ENCODE assay signal across 8 mouse cellular contexts in the genomic region with DNA sequence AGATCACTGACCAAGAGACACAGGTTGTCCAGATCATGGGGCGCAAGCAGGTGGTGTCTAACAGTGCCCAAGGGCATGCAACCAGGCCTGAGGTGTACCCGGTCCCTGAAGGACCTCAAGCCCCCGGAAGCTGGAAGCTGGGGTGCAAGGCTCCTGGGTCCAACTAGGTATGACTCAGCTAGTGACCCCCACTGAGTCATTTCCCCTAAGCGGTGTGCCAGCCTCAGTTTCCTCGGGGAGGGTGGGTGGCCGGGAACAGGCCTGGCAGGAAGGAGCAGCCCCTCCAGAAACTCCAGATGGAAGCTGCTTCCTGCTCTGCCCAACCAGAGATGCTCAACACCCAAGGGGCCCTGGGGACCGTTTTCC. TPM values are rescaled to one million over a fixed set of nuclear protein-coding genes. Genes with fewer than 3 reads are reported as not detected.
DNase-seq lines count a peak whose midpoint lies in the region; ATAC-seq and TF ChIP-seq lines count a peak whose summit lies in the region.

No protein-coding gene starts in this region.

- no peak for ATAC-seq in megakaryocyte, adult 5-6 weeks (ENCODE audit: poor library complexity, severe bottlenecking)
- ATAC-seq in intestine, embryonic 16.5 days = no peak

- no peaks in the 10 kb centered on the region for H3K9me3 ChIP-seq in megakaryocyte, embryonic 14.5 days
- H3K9me3 ChIP-seq in intestine, embryonic 16.5 days (ENCODE audit: control insufficient read depth, low read length) = no peaks in the 10 kb centered on the region

- no peak for TF ChIP-seq CTCF in heart, adult 2 months (IDR thresholded peaks at IDR 0.05)
- no peak for TF ChIP-seq CTCF in small intestine, adult 2 months (IDR thresholded peaks at IDR 0.05; ENCODE audit: extremely low read depth, insufficient read length, insufficient replicate concordance, low read depth, low read length)

- H3K4me2 ChIP-seq in intestine, embryonic 16.5 days (ENCODE audit: low read depth, low read length) = peak overlapping the region; percentile 92

- intact Hi-C loops in heart, adult 2 months (cut with DNase I) = no loop called here
- intact Hi-C loops in heart, postnatal 25 days (cut with DNase I) = no loop called here

- TF ChIP-seq EP300 in heart, adult 2 months (IDR thresholded peaks at IDR 0.05; ENCODE audit: insufficient read depth, low read depth, low read length) = no peak

- peaks cover 33% of the 10 kb centered on the region for H3K4me1 ChIP-seq in heart, adult 2 months (ENCODE audit: control insufficient read depth, insufficient read depth, low read length)
- H3K4me1 ChIP-seq in megakaryocyte, embryonic 14.5 days = peaks cover 86% of the 10 kb centered on the region
- H3K4me1 ChIP-seq in intestine, embryonic 16.5 days (ENCODE audit: control insufficient read depth, insufficient read depth, low read length) = peaks cover 54% of the 10 kb centered on the region
- peaks cover 27% of the 10 kb centered on the region for H3K4me1 ChIP-seq in small intestine, adult 2 months (ENCODE audit: control insufficient read depth, insufficient read depth, insufficient read length, low read length)

- TF ChIP-seq POLR2A in heart, adult 2 months (IDR thresholded peaks at IDR 0.05; ENCODE audit: insufficient read depth, low read depth, low read length) = no peak
- TF ChIP-seq POLR2A in small intestine, adult 2 months (IDR thresholded peaks at IDR 0.05; ENCODE audit: low read depth, low read length) = no peak

- H3K79me2 ChIP-seq in heart, adult 2 months (replicated peaks; ENCODE audit: control insufficient read depth, insufficient read depth, low read length) = peaks cover 20% of the 10 kb centered on the region

- peaks cover 2% of the 10 kb centered on the region; the same call in 1 of the 2 replicates for H3K36me3 ChIP-seq in heart, adult 2 months (ENCODE audit: control insufficient read depth, insufficient read depth, low read length)
- H3K36me3 ChIP-seq in megakaryocyte, embryonic 14.5 days (replicated peaks; ENCODE audit: low read length) = peaks cover 54% of the 10 kb centered on the region
- no peaks in the 10 kb centered on the region for H3K36me3 ChIP-seq in intestine, embryonic 16.5 days (ENCODE audit: control insufficient read depth, insufficient read depth, low read length)
- peaks cover under 1% of the 10 kb centered on the region; the same call in 1 of the 2 replicates for H3K36me3 ChIP-seq in small intestine, adult 2 months (ENCODE audit: control insufficient read depth, insufficient read depth, low read length)

- 35% methylated on average over 7 of the region's 7 CpGs for WGBS in heart, adult 2 months
- 71% methylated on average over 7 of the region's 7 CpGs for WGBS in intestine, embryonic 16.5 days
- 55% methylated on average over 7 of the region's 7 CpGs for WGBS in small intestine, adult 2 months

- DNase-seq in heart, adult 2 months = no peak
- DNase-seq in heart, postnatal 25 days (ENCODE audit: low spot score) = no peak
- no peak for DNase-seq in adrenal gland, postnatal 36 days
- no peak for DNase-seq in frontal cortex, postnatal 14 days (ENCODE audit: low spot score in 2 of 2)

- H3K27ac ChIP-seq in heart, adult 2 months = peak overlapping the region; percentile 98
- H3K27ac ChIP-seq in intestine, embryonic 16.5 days (ENCODE audit: low read length) = 0 out of 2 replicates have a peak overlapping the region, but pooled peaks have one; percentile 11
- H3K27ac ChIP-seq in small intestine, adult 2 months (ENCODE audit: insufficient read depth, low read depth, low read length) = no peak overlapping the region; the same call in 1 of the 2 replicates

- peak overlapping the region; percentile 74 for H3K4me3 ChIP-seq in heart, adult 2 months
- peak overlapping the region; percentile 95 for H3K4me3 ChIP-seq in megakaryocyte, embryonic 14.5 days (replicated peaks)
- H3K4me3 ChIP-seq in intestine, embryonic 16.5 days (ENCODE audit: low read length) = peak overlapping the region; percentile 91
- H3K4me3 ChIP-seq in small intestine, adult 2 months (ENCODE audit: low read depth, low read length) = peak overlapping the region; percentile 94

- H3K27me3 ChIP-seq in heart, adult 2 months (ENCODE audit: control insufficient read depth, insufficient read depth, low read length) = no peaks in the 10 kb centered on the region
- H3K27me3 ChIP-seq in megakaryocyte, embryonic 14.5 days (replicated peaks) = peaks cover 18% of the 10 kb centered on the region
- no peaks in the 10 kb centered on the region for H3K27me3 ChIP-seq in intestine, embryonic 16.5 days (replicated peaks; ENCODE audit: control insufficient read depth, insufficient read depth, low read length)
- H3K27me3 ChIP-seq in small intestine, adult 2 months (ENCODE audit: control insufficient read depth, insufficient read depth, low read length) = no peaks in the 10 kb centered on the region

- peak overlapping the region; percentile 2 for H3K9ac ChIP-seq in heart, adult 2 months (ENCODE audit: low read depth, low read length)
- peak overlapping the region; percentile 54; the same call in 1 of the 2 replicates for H3K9ac ChIP-seq in intestine, embryonic 16.5 days (ENCODE audit: low read depth, low read length)

RNA-seq across cellular contexts. Expression of gene Sh2b3, which starts 3.2 kb away (rescaled TPM):
- total RNA-seq in heart, adult 2 months (2021) = 10 to 100 TPM; 21.6 to 22.5 TPM
- 19.3 and 20.1 TPM in 2 replicates for polyA plus RNA-seq in heart, adult 2 months (2012; rRNA removed)
- 10 to 100 TPM; 20.3 to 27.3 TPM for total RNA-seq in heart, postnatal 25 days (2021)
- 156 and 517 TPM in 2 replicates for polyA plus RNA-seq in megakaryocyte, embryonic 14.5 days (2012; ENCODE audit: insufficient read depth, low replicate concordance)
- total RNA-seq in megakaryocyte, adult 5-6 weeks (2015) = 82.9 and 83.8 TPM in 2 replicates
- 46.3 and 55.6 TPM in 2 replicates for total RNA-seq in megakaryocyte, adult 5-6 weeks (2017)
- polyA plus RNA-seq in intestine, embryonic 16.5 days (2015; fragmentation: Nextera tagmentation; extraction: Ambion mirVana) = 7.7 and 9.9 TPM in 2 replicates
- 62.5 and 88.1 TPM in 2 replicates for polyA plus RNA-seq in small intestine, adult 2 months (2012; rRNA removed)
- 10 to 100 TPM; 33.7 to 34.8 TPM for total RNA-seq in adrenal gland, postnatal 36 days (2021)

RNA-seq across cellular contexts. Expression of gene Pheta1, which starts 14.6 kb away (rescaled TPM):
- 1 to 10 TPM; 9.3 TPM for total RNA-seq in heart, adult 2 months (2021)
- 12.5 and 12.7 TPM in 2 replicates for polyA plus RNA-seq in heart, adult 2 months (2012; rRNA removed)
- total RNA-seq in heart, postnatal 25 days (2021) = 10 to 100 TPM; 12.2 to 13.2 TPM
- 12.8 and 13.0 TPM in 2 replicates for polyA plus RNA-seq in megakaryocyte, embryonic 14.5 days (2012; ENCODE audit: insufficient read depth, low replicate concordance)
- 0.78 and 1.2 TPM in 2 replicates for total RNA-seq in megakaryocyte, adult 5-6 weeks (2015)
- total RNA-seq in megakaryocyte, adult 5-6 weeks (2017) = 0.69 and 1.8 TPM in 2 replicates
- polyA plus RNA-seq in intestine, embryonic 16.5 days (2015; fragmentation: Nextera tagmentation; extraction: Ambion mirVana) = 38.1 and 44.6 TPM in 2 replicates
- 98.0 and 283 TPM in 2 replicates for polyA plus RNA-seq in small intestine, adult 2 months (2012; rRNA removed)
- total RNA-seq in adrenal gland, postnatal 36 days (2021) = 1 to 10 TPM; 5.5 to 7.0 TPM
